Mouse (Mus musculus) megakaryocyte, adult 5-6 weeks (primary cell): ENCODE measurements at regions not wholly inside any gene's neighbourhood (a gene's known extent, or its start where the extent isn't known, plus 50 kb on each side); places are given as distances from the start of the nearest gene placed in this dataset.
A peak's percentile ranks its signal among the peaks of the same experiment; 100 is the strongest.

Experiments
- ATAC-seq: 2 replicates; pipeline ENCODE4 v1.8.0; 2016; ENCODE audit warnings: mild to moderate bottlenecking, inconsistent platforms; ENCODE audit not compliant: poor library complexity, severe bottlenecking

- ATAC-seq = no peak
These were observed 101.4 kb upstream of the Hsfy2 start for GRCm38 (mm10) chr1:56738641-56739040.

DNA sequence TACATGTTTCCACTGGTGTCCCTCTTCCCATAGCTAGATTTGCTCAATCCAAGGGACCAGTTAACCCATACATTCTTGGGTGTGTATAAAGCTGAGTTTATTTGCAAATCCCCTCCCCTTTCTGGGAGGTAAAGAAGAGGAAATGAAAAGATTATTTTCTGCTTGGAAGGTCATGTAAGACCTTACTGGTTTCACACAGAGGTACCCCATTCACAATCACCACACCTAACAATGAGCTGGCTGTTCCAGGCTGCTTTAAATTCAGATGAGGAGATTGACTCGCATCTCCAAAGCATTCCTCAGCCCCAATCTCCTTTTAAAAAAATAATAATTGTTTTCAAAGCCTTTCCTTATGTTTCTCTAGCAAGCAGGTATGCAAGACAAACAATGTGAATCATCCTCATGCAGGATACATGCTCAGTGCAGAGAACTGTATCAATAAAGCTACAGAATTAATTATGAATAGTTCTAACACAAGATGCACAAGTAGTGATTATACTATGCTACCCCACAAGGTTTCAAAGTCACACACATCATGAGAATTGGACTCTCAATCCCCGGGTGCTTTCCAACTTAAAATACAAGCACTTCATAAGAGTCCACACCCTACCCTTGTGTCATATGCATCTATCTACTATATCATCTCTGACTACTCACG, 89.1 kb upstream of the Hsfy2 start:
- ATAC-seq = no peak

DNA sequence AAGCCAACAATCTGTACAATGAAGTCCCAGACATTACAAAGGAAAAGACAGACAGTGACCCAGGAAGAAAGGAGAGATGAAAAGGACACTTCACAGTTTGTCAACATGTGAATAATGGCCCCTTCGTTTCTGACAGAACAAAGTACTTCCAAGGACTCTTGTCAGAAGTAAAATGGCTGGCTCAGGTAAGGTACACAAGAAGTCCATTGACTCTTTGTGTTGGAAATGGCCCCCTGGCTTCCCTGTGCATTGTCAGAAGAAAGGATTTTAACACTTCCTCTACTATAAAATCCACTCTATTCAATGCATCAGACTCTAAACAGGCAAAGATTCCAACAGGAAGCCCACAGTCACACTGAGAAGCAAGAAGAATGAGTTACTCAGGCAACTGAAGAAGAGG, 86.4 kb upstream of the Hsfy2 start:
- no peak for ATAC-seq

DNA sequence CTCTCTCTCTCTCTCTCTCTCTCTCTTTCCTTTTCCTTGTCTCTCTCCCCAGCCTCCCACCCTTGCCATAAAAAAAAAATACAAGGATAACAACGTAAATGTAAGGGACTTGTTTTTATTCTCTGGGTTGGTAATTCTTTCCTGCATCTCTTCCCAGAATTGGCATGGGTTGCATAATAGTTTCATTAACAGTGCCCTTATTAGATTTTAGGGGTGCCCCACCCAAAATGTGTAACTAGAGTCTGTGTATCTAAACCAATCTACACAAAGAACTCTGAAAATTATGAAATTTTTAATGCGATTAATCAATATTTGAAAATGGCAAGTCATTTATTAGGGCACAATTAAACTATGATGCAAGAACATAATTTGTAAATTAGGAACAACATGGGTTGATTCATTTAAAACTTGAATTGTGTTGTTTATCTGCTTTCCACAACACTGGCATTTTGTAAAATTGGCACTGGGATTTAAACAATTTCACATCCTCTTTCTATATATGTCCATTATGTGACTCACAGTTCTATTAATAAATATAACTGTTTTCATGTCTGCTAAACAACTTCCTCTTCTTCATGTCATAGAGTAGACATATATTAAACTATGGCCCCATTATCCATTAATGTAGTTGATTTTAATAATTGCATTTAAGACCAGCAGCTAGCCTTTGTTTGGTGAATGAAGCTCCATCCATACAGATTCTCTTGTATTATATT, 75.9 kb upstream of the Hsfy2 start:
- peak; percentile 98 for ATAC-seq

DNA sequence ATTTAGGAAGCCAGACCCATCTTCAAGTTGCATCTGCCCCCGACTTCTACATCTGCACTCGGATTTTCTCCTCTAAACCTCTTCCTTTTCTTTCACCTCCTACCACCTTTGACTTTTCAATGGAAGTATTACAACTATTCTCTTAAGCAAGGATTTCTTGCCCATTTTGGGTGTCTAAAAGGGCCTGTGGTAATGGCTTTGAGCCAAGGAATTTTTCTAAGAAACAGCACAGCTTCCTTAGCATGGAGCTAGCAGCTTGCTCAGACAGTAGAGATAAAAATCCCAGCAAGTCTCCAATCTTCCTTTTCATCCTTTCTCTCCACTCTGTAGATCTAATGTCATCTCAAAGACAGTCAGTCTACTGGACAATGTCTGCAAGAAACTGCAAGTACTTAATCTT, 63.2 kb upstream of the Hsfy2 start:
- no peak for ATAC-seq

DNA sequence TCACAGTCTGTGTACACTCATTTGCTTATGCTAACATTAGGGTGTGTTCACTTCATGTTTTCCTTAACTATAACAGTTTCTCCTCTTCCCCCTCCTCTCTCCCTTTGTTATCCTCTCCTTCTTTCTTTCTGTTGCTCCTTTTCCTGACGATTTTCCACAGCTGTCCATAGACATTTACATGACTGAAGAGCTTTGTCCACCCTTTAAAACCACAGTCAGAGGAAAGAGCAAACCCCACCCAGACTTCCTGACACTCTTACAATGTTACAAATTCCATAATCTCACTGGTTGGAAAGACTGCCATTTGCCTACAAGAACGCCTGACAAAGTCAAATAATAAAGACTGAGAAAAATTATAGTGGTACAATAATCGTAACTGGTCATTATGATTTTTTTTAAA, 60.3 kb upstream of the Hsfy2 start:
- no peak for ATAC-seq
